Mouse (Mus musculus): Measurements from ENCODE around the gene Atg9b. TPM values are rescaled to one million over a fixed set of nuclear protein-coding genes. Genes with fewer than 3 reads are reported as not detected.

The Atg9b gene
- total and polyA plus RNA-seq, 2 experiments from 2014 or later = 5.1 to 8.0 TPM

DNA sequence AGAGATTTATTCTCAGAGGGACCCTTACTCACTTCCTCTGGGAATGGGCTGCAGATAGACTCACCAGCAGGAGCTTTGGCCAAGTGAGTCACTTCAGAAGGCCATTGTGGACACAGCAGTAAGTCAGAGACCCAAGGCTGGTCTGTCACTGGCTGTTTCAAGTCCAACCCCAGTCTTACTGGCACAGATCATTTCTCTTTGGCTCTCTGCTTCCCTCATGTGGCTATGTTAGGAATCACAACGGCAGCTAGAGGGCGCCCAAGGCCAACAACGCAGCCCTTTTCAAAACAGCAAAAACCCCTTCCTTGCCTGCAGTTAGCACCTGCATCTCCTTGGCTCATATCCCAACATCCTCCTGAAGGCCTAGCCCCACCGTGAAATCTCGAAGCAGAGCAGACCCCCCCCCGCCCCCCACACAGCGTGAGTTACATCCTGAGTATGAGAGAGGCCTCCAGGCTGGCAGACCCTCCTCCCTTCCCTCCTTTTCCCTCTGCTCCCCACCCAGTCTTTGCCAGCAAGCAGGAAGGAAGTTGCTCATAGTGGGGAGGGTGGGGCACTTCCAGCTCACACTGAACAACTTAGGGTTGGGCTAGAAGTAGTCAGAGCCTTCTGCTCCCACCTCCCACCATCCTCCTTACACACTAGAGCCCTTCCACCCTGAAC is 31.0 kb downstream of the Atg9b start:
- no peak overlapping the region for H3K9ac ChIP-seq
- no peak overlapping the region for H3K4me2 ChIP-seq (ENCODE audit: low read depth)
- no peak overlapping the region for H3K27ac ChIP-seq (ENCODE audit: low read depth, low read length)
- under 1% methylated on average over 7 of the region's 7 CpGs for WGBS
- peak; percentile 99 for TF ChIP-seq CTCF (IDR thresholded peaks at IDR 0.05; ENCODE audit: low read depth)
- H3K27me3 ChIP-seq (ENCODE audit: insufficient read depth, low read length) = no peaks in the 10 kb centered on the region
- ATAC-seq (peak; percentile 84), DNase-seq (peak; percentile 92)
- no peaks in the 10 kb centered on the region for H3K4me1 ChIP-seq (ENCODE audit: insufficient read depth)
- H3K9me3 ChIP-seq (ENCODE audit: low read length) = no peaks in the 10 kb centered on the region
- H3K36me3 ChIP-seq (ENCODE audit: insufficient read depth) = no peaks in the 10 kb centered on the region
- H3K4me3 ChIP-seq (ENCODE audit: low read depth, low read length) = no peak overlapping the region

DNA sequence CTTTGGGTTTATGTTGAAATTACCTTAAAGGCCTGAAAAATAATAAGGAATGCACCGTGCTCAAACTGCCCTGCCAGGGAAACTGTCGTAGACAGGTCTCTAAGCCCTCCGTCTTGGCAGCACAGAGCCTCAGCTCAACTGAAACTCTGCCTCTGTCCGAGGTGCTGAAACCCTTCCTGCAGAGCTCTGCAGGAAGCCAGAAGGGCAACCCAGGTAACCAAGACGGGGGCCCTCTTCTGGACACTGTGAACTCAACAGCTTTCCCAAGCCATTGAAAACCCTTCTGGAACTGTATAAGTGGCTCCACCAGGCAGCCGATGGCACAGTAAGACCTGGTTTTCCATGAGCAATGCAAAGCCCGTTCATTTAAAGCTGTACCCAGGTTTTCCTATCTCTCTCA is 34.5 kb downstream of the Atg9b start:
- ATAC-seq = no peak
- Histone ChIP-seq H3K9ac (no peak overlapping the region), H3K27me3 (ENCODE audit: insufficient read depth, low read length) (no peaks in the 10 kb centered on the region), H3K36me3 (ENCODE audit: insufficient read depth) (no peaks in the 10 kb centered on the region), H3K27ac (ENCODE audit: low read depth, low read length) (no peak overlapping the region), H3K9me3 (ENCODE audit: low read length) (no peaks in the 10 kb centered on the region), H3K4me3 (ENCODE audit: low read depth, low read length) (no peak overlapping the region), H3K4me2 (ENCODE audit: low read depth) (no peak overlapping the region), H3K4me1 (ENCODE audit: insufficient read depth) (peaks cover 5% of the 10 kb centered on the region; the same call in 1 of the 2 replicates)
- TF ChIP-seq CTCF (IDR thresholded peaks at IDR 0.05; ENCODE audit: low read depth) = peak; percentile 40
- peak; percentile 55 for DNase-seq
- 11% methylated on average over 7 of the region's 7 CpGs for WGBS

DNA sequence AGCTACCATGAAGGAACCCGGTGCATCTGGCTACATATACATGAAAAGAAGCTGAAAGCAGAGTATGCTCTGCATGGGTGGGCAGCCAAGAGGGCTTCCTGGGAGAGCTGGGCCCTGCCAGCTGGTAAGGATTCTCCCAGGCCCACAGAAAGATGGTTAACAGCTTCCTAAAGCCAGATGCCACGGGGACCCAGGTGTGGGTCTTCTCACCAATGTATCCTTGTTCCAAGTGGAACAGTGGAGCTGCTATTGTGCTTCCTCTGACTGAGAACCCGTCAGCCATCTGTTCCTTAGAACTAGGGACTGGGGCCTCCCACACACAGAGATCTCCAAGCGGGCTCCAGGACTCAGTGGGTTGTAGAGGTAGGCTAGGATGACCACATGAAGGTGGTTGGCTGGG is 35.2 kb downstream of the Atg9b start:
- H3K4me1 ChIP-seq (ENCODE audit: insufficient read depth) = peaks cover 8% of the 10 kb centered on the region; the same call in 1 of the 2 replicates
- H3K27ac ChIP-seq (ENCODE audit: low read depth, low read length) = no peak overlapping the region
- WGBS = 61% methylated on average over 4 of the region's 4 CpGs
- H3K27me3 ChIP-seq (ENCODE audit: insufficient read depth, low read length) = no peaks in the 10 kb centered on the region
- no peak for TF ChIP-seq CTCF (IDR thresholded peaks at IDR 0.05; ENCODE audit: low read depth)
- no peak overlapping the region for H3K9ac ChIP-seq
- H3K4me3 ChIP-seq (ENCODE audit: low read depth, low read length) = no peak overlapping the region
- no peak for ATAC-seq
- no peak for DNase-seq
- H3K36me3 ChIP-seq (ENCODE audit: insufficient read depth) = no peaks in the 10 kb centered on the region
- no peak overlapping the region for H3K4me2 ChIP-seq (ENCODE audit: low read depth)
- no peaks in the 10 kb centered on the region for H3K9me3 ChIP-seq (ENCODE audit: low read length)

DNA sequence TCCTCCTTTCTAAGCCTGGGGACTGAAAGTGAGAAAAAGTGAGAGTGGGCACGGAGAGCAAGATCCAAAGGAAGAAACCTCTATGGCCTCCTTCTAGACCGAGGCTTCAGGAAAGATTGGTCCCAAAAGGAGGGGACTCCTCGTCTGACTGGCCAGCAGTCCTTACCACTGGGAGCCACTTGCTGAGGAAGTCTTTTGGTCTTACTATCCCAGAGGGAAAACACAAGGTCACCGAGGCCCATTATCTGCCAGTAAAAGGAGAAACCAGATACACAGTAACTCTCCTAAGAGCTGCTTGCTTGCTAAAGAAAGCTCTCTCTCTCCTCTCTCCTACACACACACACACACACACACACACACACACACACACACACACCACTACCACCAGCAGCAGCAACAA is 38.6 kb downstream of the Atg9b start:
- Histone ChIP-seq H3K27ac (ENCODE audit: low read depth, low read length) (no peak overlapping the region), H3K4me3 (ENCODE audit: low read depth, low read length) (no peak overlapping the region), H3K4me2 (ENCODE audit: low read depth) (no peak overlapping the region), H3K9me3 (ENCODE audit: low read length) (no peaks in the 10 kb centered on the region), H3K9ac (no peak overlapping the region), H3K4me1 (ENCODE audit: insufficient read depth) (peaks cover 12% of the 10 kb centered on the region; the same call in 1 of the 2 replicates), H3K27me3 (ENCODE audit: insufficient read depth, low read length) (no peaks in the 10 kb centered on the region), H3K36me3 (ENCODE audit: insufficient read depth) (no peaks in the 10 kb centered on the region)
- TF ChIP-seq CTCF (IDR thresholded peaks at IDR 0.05; ENCODE audit: low read depth) = no peak
- ATAC-seq (no peak), DNase-seq (no peak)
- 39% methylated on average over 4 of the region's 4 CpGs for WGBS

DNA sequence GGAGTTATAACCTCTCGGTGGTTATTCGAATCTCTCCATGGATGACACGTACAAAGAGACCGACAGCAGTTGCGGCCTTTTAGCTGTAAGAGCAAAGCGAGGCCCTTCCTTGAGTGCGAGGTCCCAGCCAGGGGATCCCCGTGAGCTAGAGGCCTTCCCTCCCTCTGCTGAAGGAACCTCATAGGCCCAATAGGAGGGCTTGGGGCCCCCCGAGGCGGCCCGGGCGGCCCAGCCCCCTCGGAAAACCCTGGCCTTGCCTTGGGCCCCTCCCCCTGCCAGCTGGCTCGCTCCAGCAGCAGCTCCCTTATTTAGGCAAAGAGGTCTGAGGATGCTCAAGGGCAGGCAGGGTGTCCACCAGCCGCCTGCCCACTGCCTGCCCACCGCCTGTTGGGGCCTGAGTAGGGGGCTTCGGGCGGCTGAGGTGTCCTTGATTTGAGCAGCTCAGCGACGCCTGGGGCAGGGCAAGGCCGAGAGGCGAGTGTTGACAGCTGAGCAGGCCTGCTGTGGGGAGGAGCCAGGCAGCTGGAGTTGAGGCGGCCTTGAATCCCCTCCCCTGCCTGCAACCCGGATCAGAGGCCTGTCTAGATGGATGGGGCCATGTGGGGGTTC is 39.6 kb downstream of the Atg9b start:
- H3K9me3 ChIP-seq (ENCODE audit: low read length) = no peaks in the 10 kb centered on the region
- no peak for TF ChIP-seq CTCF (IDR thresholded peaks at IDR 0.05; ENCODE audit: low read depth)
- H3K4me1 ChIP-seq (ENCODE audit: insufficient read depth) = peaks cover 16% of the 10 kb centered on the region; the same call in 1 of the 2 replicates
- DNase-seq (peak; percentile 29), ATAC-seq (peak; percentile 19)
- peak overlapping the region; percentile 78 for H3K4me3 ChIP-seq (ENCODE audit: low read depth, low read length)
- H3K4me2 ChIP-seq (ENCODE audit: low read depth) = peak overlapping the region; percentile 88
- H3K36me3 ChIP-seq (ENCODE audit: insufficient read depth) = no peaks in the 10 kb centered on the region
- H3K9ac ChIP-seq = peak overlapping the region; percentile 67
- H3K27me3 ChIP-seq (ENCODE audit: insufficient read depth, low read length) = no peaks in the 10 kb centered on the region
- peak overlapping the region; percentile 73 for H3K27ac ChIP-seq (ENCODE audit: low read depth, low read length)
- 7% methylated on average over 24 of the region's 24 CpGs for WGBS

DNA sequence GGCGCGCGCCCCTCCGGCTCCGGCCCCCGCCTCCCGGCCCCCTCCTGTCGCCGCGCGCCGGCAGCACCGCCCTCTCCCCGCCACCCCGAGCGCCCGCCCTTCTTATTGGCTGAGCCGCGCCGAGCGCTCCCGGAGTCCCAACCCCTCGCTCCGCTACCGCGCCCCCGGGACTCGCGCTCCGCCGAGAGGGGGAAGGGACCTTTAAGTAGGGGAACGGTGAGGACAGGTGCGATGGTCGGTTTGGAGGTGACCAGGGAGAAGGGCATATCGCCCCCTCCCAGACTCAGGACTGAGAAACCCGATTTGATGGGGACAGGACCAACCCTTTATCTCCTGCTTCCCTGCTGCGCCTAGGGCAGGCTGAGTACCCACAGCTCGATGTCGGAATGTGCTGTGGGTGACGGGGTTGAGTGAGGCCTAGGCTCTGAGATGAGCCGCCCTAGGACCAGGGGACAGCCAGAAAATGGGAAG is 40.2 kb downstream of the Atg9b start:
- peak; percentile 95 for ATAC-seq
- H3K4me1 ChIP-seq (ENCODE audit: insufficient read depth) = peaks cover 16% of the 10 kb centered on the region; the same call in 1 of the 2 replicates
- WGBS = 1% methylated on average over 34 of the region's 41 CpGs

GRCm38 (mm10) chr5:24351278-24351677 is 40.7 kb downstream of the Atg9b start, which contains the start of gene Kcnh2:
Kcnh2 (minus strand) TSS chr5:24351604.
- Histone ChIP-seq H3K27ac (ENCODE audit: low read depth, low read length) (peak within 1 kb of the TSS; percentile 73), H3K4me3 (ENCODE audit: low read depth, low read length) (peak within 1 kb of the TSS; percentile 78), H3K9me3 (ENCODE audit: low read length) (no peaks in the 10 kb centered on the region), H3K27me3 (ENCODE audit: insufficient read depth, low read length) (no peaks in the 10 kb centered on the region), H3K36me3 (ENCODE audit: insufficient read depth) (no peaks in the 10 kb centered on the region), H3K4me1 (ENCODE audit: insufficient read depth) (peaks cover 16% of the 10 kb centered on the region; the same call in 1 of the 2 replicates), H3K4me2 (ENCODE audit: low read depth) (peak within 1 kb of the TSS; percentile 88), H3K9ac (peak within 1 kb of the TSS; percentile 67)
- WGBS = under 1% methylated on average over 48 of the region's 53 CpGs
- DNase-seq = no peak
- no peak for TF ChIP-seq CTCF (IDR thresholded peaks at IDR 0.05; ENCODE audit: low read depth)
- no peak for ATAC-seq

More for the DNA sequence above, 40.2 kb downstream of the Atg9b start:
- no peaks in the 10 kb centered on the region for H3K36me3 ChIP-seq (ENCODE audit: insufficient read depth)
- peak overlapping the region; percentile 67 for H3K9ac ChIP-seq
- H3K27ac ChIP-seq (ENCODE audit: low read depth, low read length) = peak overlapping the region; percentile 73
- H3K9me3 ChIP-seq (ENCODE audit: low read length) = no peaks in the 10 kb centered on the region
- TF ChIP-seq CTCF (IDR thresholded peaks at IDR 0.05; ENCODE audit: low read depth) = no peak
- H3K4me2 ChIP-seq (ENCODE audit: low read depth) = peak overlapping the region; percentile 88
- DNase-seq = peak; percentile 94
- H3K4me3 ChIP-seq (ENCODE audit: low read depth, low read length) = peak overlapping the region; percentile 78
- H3K27me3 ChIP-seq (ENCODE audit: insufficient read depth, low read length) = no peaks in the 10 kb centered on the region

All from forebrain, postnatal 0 days (tissue).